In the genomic region with DNA sequence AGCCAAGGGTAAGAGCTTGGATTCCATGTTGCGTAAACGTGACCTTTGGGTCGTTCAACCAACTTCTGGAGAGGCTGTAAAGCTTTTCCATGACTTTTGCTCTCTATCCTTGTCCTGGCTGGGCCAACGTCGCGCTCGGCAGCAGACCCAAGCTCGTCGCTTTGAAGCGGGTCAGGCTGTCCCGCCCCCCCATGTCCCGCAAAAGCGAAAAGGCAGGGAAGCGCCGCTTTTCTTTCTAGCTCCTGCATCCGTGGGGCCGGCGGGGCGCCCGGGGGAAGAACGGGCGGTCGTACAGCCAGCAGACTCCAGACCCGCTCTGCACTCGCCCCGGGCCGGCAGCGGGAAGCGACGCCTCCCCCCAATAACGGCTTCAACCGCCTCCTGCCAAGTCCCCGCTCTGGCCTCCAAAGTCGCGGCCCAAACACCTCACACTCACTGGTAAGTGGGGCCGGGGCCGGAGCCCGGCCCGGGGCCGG, we compare ENCODE assay signal across 8 mouse cellular contexts. TPM values are rescaled to one million over a fixed set of nuclear protein-coding genes. Genes with fewer than 3 reads are reported as not detected.
DNase-seq lines count a peak whose midpoint lies in the region; ATAC-seq and TF ChIP-seq lines count a peak whose summit lies in the region.

Gene Pus10, plus strand, starts transcription at position 364 of the 476 bp plus-strand sequence.

- intact Hi-C loops in gastrocnemius, adult 2 months (cut with DNase I) = loop anchor here (2.0 to 10.0 kb wide), 3 partner anchors 33 to 171 kb away; partner anchors contain the start of genes 0610010F05Rik, Ahsa2 and Rel

- H3K27ac ChIP-seq in layer of hippocampus, adult 2 months = peak within 1 kb of the TSS; percentile 97
- peak within 1 kb of the TSS; percentile 93 for H3K27ac ChIP-seq in gastrocnemius, adult 2 months
- H3K27ac ChIP-seq in intestine, embryonic 16.5 days (ENCODE audit: low read length) = peak within 1 kb of the TSS; percentile 99
- peak within 1 kb of the TSS; percentile 98 for H3K27ac ChIP-seq in limb, embryonic 15.5 days

- peak; percentile 73 for ATAC-seq in intestine, embryonic 16.5 days
- ATAC-seq in limb, embryonic 15.5 days (ENCODE audit: insufficient number of reproducible peaks, low FRiP score, low TSS enrichment, low read depth) = peak; percentile 2; the same call in 1 of the 2 replicates

- no peaks in the 10 kb centered on the region for H3K27me3 ChIP-seq in intestine, embryonic 16.5 days (replicated peaks; ENCODE audit: control insufficient read depth, insufficient read depth, low read length)
- no peaks in the 10 kb centered on the region for H3K27me3 ChIP-seq in limb, embryonic 15.5 days
- H3K27me3 ChIP-seq in myocyte (ENCODE audit: control insufficient read depth, insufficient read depth, insufficient read length) = no peaks in the 10 kb centered on the region

- H3K4me3 ChIP-seq in layer of hippocampus, adult 2 months = peak within 1 kb of the TSS; percentile 96
- peak within 1 kb of the TSS; percentile 74 for H3K4me3 ChIP-seq in gastrocnemius, adult 2 months
- H3K4me3 ChIP-seq in intestine, embryonic 16.5 days (ENCODE audit: low read length) = peak within 1 kb of the TSS; percentile 79
- peak within 1 kb of the TSS; percentile 80 for H3K4me3 ChIP-seq in limb, embryonic 15.5 days
- peak within 1 kb of the TSS; percentile 83 for H3K4me3 ChIP-seq in myocyte

- peak within 1 kb of the TSS; percentile 68 for H3ac ChIP-seq in myocyte (ENCODE audit: control insufficient read depth, insufficient read length)

- DNase-seq in layer of hippocampus, adult 2 months (ENCODE audit: low spot score in 2 of 2) = peak in 1 of 2 experiments; percentile 17
- DNase-seq in layer of hippocampus, adult 11-12 months (ENCODE audit: low spot score) = no peak
- peak in 1 of 2 experiments; percentile 25 for DNase-seq in adrenal gland, postnatal 4 days (ENCODE audit: low spot score in 2 of 2)
- peak; percentile 75 for DNase-seq in gastrocnemius, adult 2 months
- no peak for DNase-seq in cerebellum, adult 8-10 months

- H3K9me3 ChIP-seq in intestine, embryonic 16.5 days (ENCODE audit: control insufficient read depth, low read length) = no peaks in the 10 kb centered on the region
- H3K9me3 ChIP-seq in limb, embryonic 15.5 days = no peaks in the 10 kb centered on the region

- TF ChIP-seq POLR2A in myocyte (IDR thresholded peaks at IDR 0.05; ENCODE audit: insufficient read length, low read depth) = no peak

- under 1% methylated on average over 33 of the region's 40 CpGs for WGBS in intestine, embryonic 16.5 days
- under 1% methylated on average over 39 of the region's 40 CpGs for WGBS in limb, embryonic 15.5 days

- H3K4me2 ChIP-seq in intestine, embryonic 16.5 days (ENCODE audit: low read depth, low read length) = peak within 1 kb of the TSS; percentile 58
- peak within 1 kb of the TSS; percentile 52 for H3K4me2 ChIP-seq in limb, embryonic 15.5 days
- peak within 1 kb of the TSS; percentile 93 for H3K4me2 ChIP-seq in myocyte (ENCODE audit: low read depth)

- peaks cover 5% of the 10 kb centered on the region; the same call in 1 of the 2 replicates for H3K4me1 ChIP-seq in intestine, embryonic 16.5 days (ENCODE audit: control insufficient read depth, insufficient read depth, low read length)
- peaks cover 5% of the 10 kb centered on the region; the same call in 1 of the 2 replicates for H3K4me1 ChIP-seq in limb, embryonic 15.5 days

- H3K36me3 ChIP-seq in intestine, embryonic 16.5 days (ENCODE audit: control insufficient read depth, insufficient read depth, low read length) = no peaks in the 10 kb centered on the region
- peaks cover 4% of the 10 kb centered on the region; the same call in 1 of the 2 replicates for H3K36me3 ChIP-seq in limb, embryonic 15.5 days
- peaks cover 10% of the 10 kb centered on the region for H3K36me3 ChIP-seq in myocyte (ENCODE audit: control insufficient read depth, insufficient read depth)

- TF ChIP-seq CTCF in layer of hippocampus, adult 2 months (conservative IDR thresholded peaks at IDR 0.05) = no peak
- no peak for TF ChIP-seq CTCF in gastrocnemius, adult 2 months (IDR thresholded peaks at IDR 0.05)

- peaks cover 62% of the 10 kb centered on the region for H3K79me2 ChIP-seq in myocyte (ENCODE audit: control insufficient read depth, insufficient read depth)

- H3K9ac ChIP-seq in intestine, embryonic 16.5 days (ENCODE audit: low read depth, low read length) = peak within 1 kb of the TSS; percentile 90
- peak within 1 kb of the TSS; percentile 89 for H3K9ac ChIP-seq in limb, embryonic 15.5 days

TF ChIP-seq in myocyte, 11 proteins besides CTCF, POLR2A, EP300 and RAD21:
- TF ChIP-seq USF1 (IDR thresholded peaks at IDR 0.05; ENCODE audit: low read depth) = no peak
- TF ChIP-seq CEBPB (IDR thresholded peaks at IDR 0.05; ENCODE audit: insufficient read depth, poor library complexity, severe bottlenecking) = no peak; the same call in 1 of the 2 replicates
- TF ChIP-seq MYOG (IDR thresholded peaks at IDR 0.05; ENCODE audit: control insufficient read depth in 1 of 3, insufficient read depth in 1 of 3, insufficient read length in 2 of 3, low read depth in 2 of 3) = no peak
- TF ChIP-seq SRF (IDR thresholded peaks at IDR 0.05; ENCODE audit: control insufficient read depth, insufficient read length, low read depth) = no peak
- no peak for TF ChIP-seq TCF12 (IDR thresholded peaks at IDR 0.05; ENCODE audit: insufficient read depth, poor library complexity, severe bottlenecking)
- no peak for TF ChIP-seq MYOD1 (IDR thresholded peaks at IDR 0.05; ENCODE audit: control insufficient read depth in 1 of 3, insufficient read length in 2 of 3, low read depth in 2 of 3)
- no peak for TF ChIP-seq E2F4 (IDR thresholded peaks at IDR 0.05; ENCODE audit: insufficient read depth)
- no peak for TF ChIP-seq REST (IDR thresholded peaks at IDR 0.05; ENCODE audit: insufficient read depth, insufficient read length)
- no peak for TF ChIP-seq MAX (IDR thresholded peaks at IDR 0.05; ENCODE audit: low read depth)
- no peak for TF ChIP-seq TCF3 (IDR thresholded peaks at IDR 0.05; ENCODE audit: insufficient read length, low read depth)
- TF ChIP-seq POLR2AphosphoS2 (IDR thresholded peaks at IDR 0.05; ENCODE audit: insufficient read length, low read depth) = no peak

RNA-seq across cellular contexts. Expression of gene Pus10, which starts in this region (rescaled TPM):
- 10 to 100 TPM; 18.6 to 21.1 TPM for total RNA-seq in layer of hippocampus, adult 2 months (2021)
- total RNA-seq in adrenal gland, postnatal 4 days (2021) = 10 to 100 TPM; 26.4 to 30.7 TPM
- total RNA-seq in gastrocnemius, adult 2 months (2021) = 10 to 100 TPM; 15.5 to 16.9 TPM
- 20.5 and 20.9 TPM in 2 replicates for polyA plus RNA-seq in intestine, embryonic 16.5 days (2015; fragmentation: Nextera tagmentation; extraction: Ambion mirVana)
- 23.8 and 23.9 TPM in 2 replicates for polyA plus RNA-seq in limb, embryonic 15.5 days (2015; fragmentation: Nextera tagmentation; extraction: Ambion mirVana)
- polyA plus RNA-seq in myocyte (2012; fragmentation: generic; extraction: Trizol) = 4.3 TPM
